Mouse (Mus musculus) adrenal gland, postnatal 25 days (tissue): ENCODE results near the gene Nono. TPM values are rescaled to one million over a fixed set of nuclear protein-coding genes. Genes with fewer than 3 reads are reported as not detected.

Experiments used
- DNase-seq: peaks from one replicate; pipeline ENCODE4 v3.0.0; 2021; ENCODE audit warnings: mixed read lengths
- total RNA-seq: library from RNA; stranded (reverse); gene quantifications from 2 replicates; pipeline ENCODE4 v1.2.3, GENCODE M21; 2021

The Nono gene
- total RNA-seq, 1 experiment from 2014 or later: 218 TPM

GRCm38 (mm10) chrX:101481604-101482350 is 52.7 kb downstream of the Nono start:
- DNase-seq: no peak

- peak; percentile 35 for DNase-seq
Measured at GRCm38 (mm10) chrX:101486487-101487152, 57.5 kb downstream of the Nono start.

Other genes starting within 250 kb of the Nono start
- 35.7 and 52.4 TPM in 2 replicates for gene Snx12, start 206.8 kb upstream of the Nono start, total RNA-seq
- gene Foxo4, start 174.8 kb upstream of the Nono start, total RNA-seq: 28.5 and 40.7 TPM in 2 replicates
- not detected in 2 replicates for gene Gm614, start 165.3 kb upstream of the Nono start, total RNA-seq
- 8.3 and 9.7 TPM in 2 replicates for gene Il2rg, start 161.1 kb upstream of the Nono start, total RNA-seq
- not detected in 2 replicates for gene Gm20489, start 160.3 kb upstream of the Nono start, total RNA-seq
- 42.3 and 51.4 TPM in 2 replicates for gene Med12, start 155.3 kb upstream of the Nono start, total RNA-seq
- 13.5 and 15.0 TPM in 2 replicates for gene Nlgn3, start 130.2 kb upstream of the Nono start, total RNA-seq
- 8.5 TPM in 1 of 2 replicates, not detected in the other for gene Gjb1, start 52.9 kb upstream of the Nono start, total RNA-seq
- gene Zmym3, start 8.5 kb upstream of the Nono start, total RNA-seq: 77.9 and 131 TPM in 2 replicates
- gene Itgb1bp2, start 19.8 kb downstream of the Nono start, total RNA-seq: 0.94 and 1.2 TPM in 2 replicates
- gene Taf1, start 103.4 kb downstream of the Nono start, total RNA-seq: 36.4 and 44.9 TPM in 2 replicates
- gene Ogt, start 210.7 kb downstream of the Nono start, total RNA-seq: 261 and 328 TPM in 2 replicates